Mouse (Mus musculus): ENCODE results near the gene Casz1. TPM values are rescaled to one million over a fixed set of nuclear protein-coding genes. Genes with fewer than 3 reads are reported as not detected.

Gene Casz1
- polyA plus RNA-seq, 1 experiment: 21.0 TPM

- no peak for DNase-seq (ENCODE audit: low spot score)
Observed at GRCm38 (mm10) chr4:148936727-148937126, 132.5 kb downstream of the Casz1 start.

GRCm38 (mm10) chr4:148938546-148938945 lies 134.3 kb downstream of the Casz1 start:
- DNase-seq (ENCODE audit: low spot score): no peak

DNA sequence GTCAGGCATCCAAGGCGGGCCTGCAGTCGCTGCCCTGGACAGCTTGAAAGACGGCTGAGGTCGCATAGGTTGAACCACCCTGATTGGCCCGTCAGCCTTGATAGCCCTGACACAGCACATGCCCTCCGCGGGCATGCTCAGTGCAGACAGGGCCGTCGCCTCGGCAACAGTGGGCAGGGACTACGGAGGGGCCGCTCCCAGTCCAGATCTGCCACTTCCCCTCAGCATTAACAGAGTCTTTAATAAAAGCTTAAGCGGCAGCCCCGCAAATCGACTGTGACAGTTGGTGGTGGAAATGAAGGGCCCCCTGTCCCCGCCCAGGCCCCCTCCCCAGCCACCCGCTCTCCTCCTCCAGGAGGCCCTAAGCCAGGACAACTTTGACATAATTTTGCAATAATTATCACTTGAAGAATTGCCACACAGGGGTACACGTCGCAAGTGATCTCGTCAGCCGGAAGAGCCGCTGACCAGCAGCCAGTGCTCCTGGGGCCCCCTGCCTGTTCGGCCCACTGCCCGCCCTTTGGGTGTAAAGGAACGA lies 136.5 kb downstream of the Casz1 start:
- no peak for DNase-seq (ENCODE audit: low spot score)

- no peak for DNase-seq (ENCODE audit: low spot score)
Observed at GRCm38 (mm10) chr4:148941321-148941720, 137.1 kb downstream of the Casz1 start.

DNA sequence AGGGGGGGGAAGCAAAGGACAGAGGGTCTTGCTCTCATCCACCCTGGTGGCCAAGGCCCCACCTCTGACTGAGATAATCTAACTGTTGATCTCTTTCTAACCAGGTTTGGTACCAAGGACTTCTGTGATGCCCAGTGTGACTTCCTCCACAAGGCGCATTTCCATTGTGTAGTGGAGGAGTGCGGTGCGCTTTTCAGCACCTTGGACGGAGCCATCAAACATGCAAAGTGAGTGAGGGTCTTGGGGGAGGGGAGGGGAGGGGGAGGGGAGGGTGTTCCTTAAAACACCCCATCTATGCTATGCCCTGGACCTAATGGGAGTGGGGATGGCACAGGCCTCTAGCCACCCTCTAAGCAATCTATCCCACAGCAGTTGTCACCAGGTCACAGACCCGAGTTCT lies 138.9 kb downstream of the Casz1 start:
- DNase-seq (ENCODE audit: low spot score): no peak

- no peak for DNase-seq (ENCODE audit: low spot score)
Observed at GRCm38 (mm10) chr4:148945476-148945881, 141.2 kb downstream of the Casz1 start.

DNA sequence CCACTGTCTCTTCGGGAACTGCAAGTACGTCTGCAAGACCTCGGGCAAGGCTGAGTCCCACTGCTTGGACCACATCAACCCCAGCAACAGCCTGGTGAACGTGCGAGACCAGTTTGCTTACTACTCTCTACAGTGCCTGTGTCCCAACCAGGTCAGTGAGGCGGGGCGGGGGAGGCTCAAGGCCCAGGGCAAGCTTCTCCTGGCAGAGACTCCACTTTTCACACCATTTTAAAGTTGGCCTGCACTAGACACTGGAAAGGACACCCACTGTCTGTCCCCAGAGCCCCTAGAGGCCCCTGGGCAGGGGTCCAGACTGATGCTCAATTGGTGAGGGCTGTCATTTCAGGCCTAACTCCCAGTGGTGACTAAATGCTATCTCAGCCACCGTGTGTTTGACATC lies 141.8 kb downstream of the Casz1 start:
- DNase-seq (ENCODE audit: low spot score): no peak

DNA sequence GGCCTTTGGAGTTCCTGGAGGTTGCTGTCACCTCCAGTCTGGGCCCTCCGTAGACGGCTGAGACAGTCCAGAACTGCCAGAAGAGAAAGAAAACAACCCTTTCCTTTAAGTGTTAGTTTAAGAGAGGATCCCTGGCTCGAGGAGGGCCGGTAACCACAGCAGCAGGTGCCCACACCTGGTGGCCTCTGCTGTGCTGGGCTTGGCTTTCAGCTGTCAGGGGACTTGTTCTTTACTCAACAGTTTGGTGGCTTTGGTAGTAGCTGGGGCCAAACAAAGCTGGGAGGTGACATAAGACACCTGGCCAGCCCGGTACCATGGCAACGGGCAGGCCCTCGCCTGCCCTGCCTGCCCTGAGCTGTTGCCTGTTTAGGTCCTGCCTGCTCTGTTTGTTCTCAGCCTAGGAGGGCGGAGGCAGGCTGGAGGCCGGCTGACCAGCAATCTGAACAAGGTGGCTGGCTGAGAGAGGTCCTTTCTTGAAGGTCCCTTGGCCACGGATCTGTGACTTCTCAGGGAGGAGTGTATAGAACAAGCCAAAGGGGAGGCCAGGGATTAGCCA lies 143.7 kb downstream of the Casz1 start:
- peak; percentile 69 for DNase-seq (ENCODE audit: low spot score)

- no peak for DNase-seq (ENCODE audit: low spot score)
Observed at GRCm38 (mm10) chr4:148950487-148950886, 146.3 kb downstream of the Casz1 start.

DNA sequence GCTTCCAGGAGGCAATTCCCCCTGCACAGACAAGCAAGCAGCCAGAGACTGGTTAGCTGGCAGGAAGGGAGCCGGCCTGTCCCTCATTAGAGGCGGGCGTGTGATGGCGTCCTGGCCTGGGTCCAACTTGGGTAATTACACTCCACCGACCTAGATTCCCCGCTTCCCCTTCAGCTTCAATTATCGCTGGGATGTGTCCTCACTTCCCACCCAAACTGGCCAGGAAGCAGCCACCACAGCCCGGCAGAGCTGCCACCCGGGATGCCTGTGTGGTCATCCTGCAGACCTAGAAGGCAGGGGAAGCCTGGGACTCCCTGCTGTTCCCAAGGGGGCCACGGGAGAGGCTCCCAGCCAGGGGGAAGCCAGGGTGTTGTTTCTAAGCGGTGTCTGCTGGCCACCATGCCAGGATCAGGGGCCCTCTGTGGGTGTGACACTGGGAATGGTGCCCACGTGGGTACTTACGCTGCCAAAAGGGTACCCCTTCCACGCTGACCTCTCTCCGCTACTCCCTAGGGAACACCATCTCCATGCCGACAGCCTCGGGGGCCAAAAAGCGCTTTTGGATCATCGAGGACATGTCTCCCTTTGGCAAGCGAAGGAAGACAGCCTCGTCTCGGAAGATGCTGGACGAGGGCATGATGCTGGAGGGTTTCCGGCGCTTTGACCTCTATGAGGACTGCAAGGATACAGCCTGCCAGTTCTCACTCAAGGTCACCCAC lies 146.9 kb downstream of the Casz1 start:
- DNase-seq (ENCODE audit: low spot score): no peak

- no peak for DNase-seq (ENCODE audit: low spot score)
Observed at GRCm38 (mm10) chr4:148951821-148952291, 147.6 kb downstream of the Casz1 start.

- no peak for DNase-seq (ENCODE audit: low spot score)
Observed at GRCm38 (mm10) chr4:148952328-148953222, 148.3 kb downstream of the Casz1 start.

DNA sequence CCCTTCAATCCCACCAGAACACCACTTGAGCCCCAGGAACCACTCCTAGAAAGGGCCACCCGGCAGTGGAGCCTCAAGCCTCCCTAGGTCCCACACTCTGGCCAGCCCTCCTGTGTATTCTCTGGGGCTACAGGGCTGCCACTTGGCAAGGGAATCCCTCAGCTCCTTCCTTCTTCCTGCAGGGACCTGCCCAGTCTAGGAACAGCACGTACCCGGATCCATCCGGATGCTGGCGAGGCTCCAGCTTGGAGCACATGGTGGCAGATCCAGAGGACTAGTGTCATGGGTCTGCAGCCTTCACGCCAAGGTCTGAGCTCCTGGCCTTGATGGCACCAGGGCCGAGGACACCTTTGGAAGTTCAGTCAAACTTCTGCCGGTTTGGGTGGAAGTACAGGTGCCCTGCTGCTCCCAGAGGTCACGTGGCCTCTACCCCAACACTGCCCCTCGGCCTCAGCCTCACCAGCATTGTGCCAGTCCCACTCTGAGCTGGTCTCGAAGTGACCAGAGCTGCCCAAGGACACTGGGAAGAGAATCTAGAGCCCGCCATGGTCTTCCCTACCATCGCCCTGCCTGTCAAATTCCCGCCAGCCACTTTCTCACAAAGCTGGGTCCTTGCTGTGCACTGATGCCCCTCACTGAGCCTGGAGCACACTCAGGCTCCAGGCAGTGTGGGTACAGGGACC lies 151.0 kb downstream of the Casz1 start:
- no peak for DNase-seq (ENCODE audit: low spot score)

GRCm38 (mm10) chr4:148960011-148960410 lies 155.8 kb downstream of the Casz1 start:
- no peak for DNase-seq (ENCODE audit: low spot score)

DNA sequence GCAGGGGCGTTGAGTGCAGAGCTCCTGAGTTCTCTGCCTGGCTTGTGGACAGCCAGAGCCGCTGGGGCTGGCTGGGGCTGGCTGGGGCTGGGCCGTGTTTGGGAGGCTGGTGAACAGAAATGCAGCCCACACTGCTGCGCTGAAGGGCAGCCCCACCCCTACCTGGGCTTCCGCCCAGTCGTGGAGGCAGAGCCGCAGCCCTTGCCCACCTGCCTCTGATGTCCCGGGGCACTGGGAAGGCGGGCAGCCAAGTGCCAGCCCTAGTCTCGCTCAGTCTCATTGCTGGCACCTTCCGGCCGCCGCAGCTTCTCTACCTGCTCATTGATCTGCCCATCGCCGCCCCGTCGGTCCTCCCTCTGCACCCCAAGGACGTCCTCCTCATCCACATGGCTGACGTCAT lies 156.9 kb downstream of the Casz1 start:
- DNase-seq (ENCODE audit: low spot score): no peak

GRCm38 (mm10) chr4:148962096-148962495 lies 157.9 kb downstream of the Casz1 start:
- no peak for DNase-seq (ENCODE audit: low spot score)

DNA sequence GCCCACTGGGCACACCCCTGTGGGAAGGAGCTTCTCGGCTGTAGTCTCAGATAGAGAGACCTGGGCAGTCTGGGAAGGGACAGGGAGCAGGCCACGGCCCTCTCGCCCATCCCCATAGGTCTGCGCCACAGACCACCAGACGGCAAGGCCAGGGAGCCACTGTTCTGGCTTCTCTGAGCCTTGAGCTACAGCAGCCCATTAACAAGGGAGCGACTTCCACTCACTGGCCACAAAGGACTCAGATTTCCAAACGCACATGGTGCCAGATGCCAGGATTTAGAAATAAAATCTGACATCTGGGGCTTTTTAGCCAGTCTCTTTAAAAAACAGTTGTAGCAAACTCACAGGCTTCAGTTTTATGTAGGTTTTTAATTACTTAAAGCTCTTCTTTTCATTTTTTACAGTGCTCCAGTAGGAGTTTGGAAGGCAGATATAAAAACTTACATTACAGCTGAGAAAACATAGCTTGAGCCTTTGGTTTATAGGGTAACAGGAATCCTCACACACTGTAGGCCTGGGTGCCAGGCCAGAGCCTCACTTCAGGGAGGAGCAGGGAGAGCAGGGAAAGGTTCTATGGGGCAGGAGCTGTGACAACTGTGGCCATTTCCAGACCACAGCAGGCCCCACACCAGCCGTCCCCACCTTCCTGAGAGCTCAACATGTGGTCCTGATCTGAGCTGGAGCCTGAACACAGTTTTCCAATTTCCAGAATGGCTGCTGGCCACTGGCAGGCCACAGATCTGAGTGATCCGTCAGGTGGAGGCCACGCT lies 160.5 kb downstream of the Casz1 start:
- DNase-seq (ENCODE audit: low spot score): no peak

GRCm38 (mm10) chr4:148966132-148966531 lies 161.9 kb downstream of the Casz1 start:
- DNase-seq (ENCODE audit: low spot score): no peak

- DNase-seq (ENCODE audit: low spot score): no peak
Observed at GRCm38 (mm10) chr4:148968859-148969258, 164.6 kb downstream of the Casz1 start.

- DNase-seq (ENCODE audit: low spot score): peak; percentile 26
Observed at GRCm38 (mm10) chr4:148969610-148970009, 165.4 kb downstream of the Casz1 start.

DNA sequence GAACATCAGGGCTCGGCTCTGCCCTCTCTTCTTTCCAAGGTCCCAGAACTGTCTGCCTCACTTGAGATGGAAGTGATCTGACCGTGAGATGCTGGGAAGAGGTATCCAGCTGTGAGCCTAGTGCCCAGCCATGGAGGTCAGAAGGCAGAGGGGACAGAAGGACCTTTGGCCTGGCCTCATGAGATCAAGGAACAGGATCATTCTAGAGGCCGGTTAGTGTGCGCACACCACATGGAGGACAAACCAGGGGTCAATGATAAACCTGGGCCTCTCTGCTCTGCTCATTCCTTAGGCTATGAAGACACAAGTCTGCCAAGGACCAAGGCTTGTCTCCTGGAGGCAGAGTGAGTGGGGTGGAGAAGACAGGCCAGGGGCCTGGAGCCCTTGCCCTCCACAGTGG lies 166.5 kb downstream of the Casz1 start:
- no peak for DNase-seq (ENCODE audit: low spot score)
